Mouse (Mus musculus) CH12.LX (cell line): ENCODE data around the gene Tacr3. TPM values are rescaled to one million over a fixed set of nuclear protein-coding genes. Genes with fewer than 3 reads are reported as not detected.

ENCODE experiments used
- DNase-seq: peaks from one replicate; pipeline ENCODE4 v3.0.0-alpha.2; 2013; ENCODE audit errors: extremely low read depth
- H3K27ac ChIP-seq: 2 replicates; pipeline ENCODE4 v1.5.1; 2012; ENCODE audit warnings: low read depth, mild to moderate bottlenecking, control low read depth, moderate library complexity; ENCODE audit not compliant: insufficient read depth
- H3K27me3 ChIP-seq: replicated peaks from 2 replicates; pipeline ENCODE3; 2012; ENCODE audit warnings: inconsistent platforms
- H3K36me3 ChIP-seq, 2 experiments: replicated peaks in 1 of 2; 2 replicates each; pipeline versions ENCODE3 to v1.6.1; 2012; ENCODE audit warnings: inconsistent platforms in 1 of 2, low read length in 1 of 2, mild to moderate bottlenecking in 1 of 2, mixed read lengths in 1 of 2, moderate library complexity in 1 of 2; ENCODE audit not compliant: control insufficient read depth in 1 of 2, insufficient read depth in 1 of 2
- H3K4me1 ChIP-seq, 2 experiments: 2 replicates each; pipeline ENCODE4 v1.6.1; 2012; ENCODE audit warnings: inconsistent platforms in 1 of 2, moderate library complexity in 1 of 2; ENCODE audit not compliant: insufficient read depth in 2 of 2, control insufficient read depth in 1 of 2
- H3K4me2 ChIP-seq: 2 replicates; pipeline ENCODE4 v1.6.1; 2012; ENCODE audit warnings: low read depth, mild to moderate bottlenecking, control low read depth; ENCODE audit not compliant: poor library complexity, insufficient read depth, severe bottlenecking
- H3K4me3 ChIP-seq, 3 experiments: fragments of 150-350 bp in 1 of 3; sonication (generic) in 1 of 3; replicated peaks in 1 of 3; 2 replicates each; pipeline versions ENCODE3 to v1.5.1; 2011 to 2012; ENCODE audit warnings: low read depth in 2 of 3, low read length in 2 of 3, mild to moderate bottlenecking in 2 of 3, moderate library complexity in 2 of 3, control low read depth in 1 of 3, improper control_type of control experiment in 1 of 3, inconsistent platforms in 1 of 3, mixed read lengths in 1 of 3; ENCODE audit not compliant: poor library complexity in 1 of 3
- H3K79me2 ChIP-seq: replicated peaks from 2 replicates; pipeline ENCODE4 v1.6.1; 2012; ENCODE audit warnings: mild to moderate bottlenecking, moderate library complexity; ENCODE audit not compliant: control insufficient read depth, poor library complexity, insufficient read depth, severe bottlenecking; ENCODE audit errors: extremely low read depth
- H3K9ac ChIP-seq: 2 replicates; pipeline ENCODE4 v1.6.1; 2012; ENCODE audit warnings: low read depth, mild to moderate bottlenecking, control low read depth, moderate library complexity; ENCODE audit not compliant: insufficient read depth
- H3K9me3 ChIP-seq: replicated peaks from 2 replicates; pipeline ENCODE3; 2012; ENCODE audit warnings: low read length, inconsistent platforms, mixed read lengths
- CHD2 ChIP-seq: IDR thresholded peaks from 2 replicates; pipeline ENCODE4 v1.6.1; 2011; ENCODE audit warnings: low read length, improper control_type of control experiment
- CTCF ChIP-seq, 2 experiments: IDR thresholded peaks in 1 of 2; conservative IDR thresholded peaks in 1 of 2; 2 replicates each; pipeline ENCODE4 v1.5.1; 2011 to 2012; ENCODE audit warnings: low read depth in 2 of 2, low read length in 2 of 2, improper control_type of control experiment in 1 of 2, inconsistent platforms in 1 of 2, mild to moderate bottlenecking in 1 of 2, moderate library complexity in 1 of 2
- E2F4 ChIP-seq: IDR thresholded peaks from 2 replicates; pipeline ENCODE4 v1.6.1; 2011; ENCODE audit warnings: low read depth, low read length, improper control_type of control experiment; ENCODE audit not compliant: insufficient replicate concordance
- EP300 ChIP-seq: IDR thresholded peaks from 2 replicates; pipeline ENCODE4 v1.6.1; 2011; ENCODE audit warnings: low read length, improper control_type of control experiment
- HCFC1 ChIP-seq: IDR thresholded peaks from 2 replicates; pipeline ENCODE4 v1.6.1; 2012; ENCODE audit warnings: low read depth, mild to moderate bottlenecking, inconsistent platforms, low read length, improper control_type of control experiment
- IRF4 ChIP-seq: IDR thresholded peaks from 2 replicates; pipeline ENCODE4 v1.6.1; 2014; ENCODE audit warnings: low read depth, mild to moderate bottlenecking, inconsistent platforms, low read length, improper control_type of control experiment
- JUN ChIP-seq: IDR thresholded peaks from 2 replicates; pipeline ENCODE4 v1.6.1; 2011; ENCODE audit warnings: low read depth, mild to moderate bottlenecking, low read length, improper control_type of control experiment, moderate library complexity; ENCODE audit not compliant: insufficient read depth
- JUND ChIP-seq: conservative IDR thresholded peaks from 2 replicates; pipeline ENCODE4 v1.6.1; 2011; ENCODE audit warnings: low read depth, low read length, improper control_type of control experiment
- KAT2A ChIP-seq: IDR thresholded peaks from 2 replicates; pipeline ENCODE4 v1.6.1; 2012; ENCODE audit warnings: low read length, improper control_type of control experiment, inconsistent platforms; ENCODE audit not compliant: insufficient replicate concordance
- MAFK ChIP-seq: IDR thresholded peaks from 2 replicates; pipeline ENCODE4 v1.6.1; 2011; ENCODE audit warnings: low read length, improper control_type of control experiment; ENCODE audit not compliant: insufficient replicate concordance
- MAX ChIP-seq: IDR thresholded peaks from 2 replicates; pipeline ENCODE4 v1.6.1; 2011; ENCODE audit warnings: low read length, improper control_type of control experiment
- MAZ ChIP-seq: IDR thresholded peaks from 2 replicates; pipeline ENCODE4 v1.6.1; 2012; ENCODE audit warnings: low read depth, mild to moderate bottlenecking, inconsistent platforms, low read length, improper control_type of control experiment, moderate library complexity
- MEF2A ChIP-seq: IDR thresholded peaks from 2 replicates; pipeline ENCODE4 v1.6.1; 2014; ENCODE audit warnings: low read depth, mild to moderate bottlenecking, inconsistent platforms, low read length, improper control_type of control experiment, borderline replicate concordance
- MYC ChIP-seq: IDR thresholded peaks from 2 replicates; pipeline ENCODE4 v1.6.1; 2011; ENCODE audit warnings: low read depth, mild to moderate bottlenecking, improper control_type of control experiment, low read length
- NELFE ChIP-seq: IDR thresholded peaks from 2 replicates; pipeline ENCODE4 v1.6.1; 2011; ENCODE audit warnings: low read depth, low read length, improper control_type of control experiment
- POLR2A ChIP-seq: IDR thresholded peaks from 2 replicates; pipeline ENCODE4 v1.6.1; 2011; ENCODE audit warnings: low read depth, mild to moderate bottlenecking, improper control_type of control experiment, low read length
- RAD21 ChIP-seq: IDR thresholded peaks from 2 replicates; pipeline ENCODE4 v1.6.1; 2011; ENCODE audit warnings: low read depth, mild to moderate bottlenecking, low read length, improper control_type of control experiment, moderate library complexity
- RCOR1 ChIP-seq: conservative IDR thresholded peaks from 2 replicates; pipeline ENCODE4 v1.6.1; 2012; ENCODE audit warnings: low read depth, mild to moderate bottlenecking, inconsistent platforms, low read length, improper control_type of control experiment
- SMC3 ChIP-seq: IDR thresholded peaks from 2 replicates; pipeline ENCODE4 v1.6.1; 2011; ENCODE audit warnings: low read depth, low read length, improper control_type of control experiment
- TBP ChIP-seq: conservative IDR thresholded peaks from 2 replicates; pipeline ENCODE4 v1.6.1; 2011; ENCODE audit warnings: low read depth, low read length, improper control_type of control experiment
- UBTF ChIP-seq: IDR thresholded peaks from 2 replicates; pipeline ENCODE4 v1.6.1; 2012; ENCODE audit warnings: low read depth, mild to moderate bottlenecking, inconsistent platforms, low read length, improper control_type of control experiment, moderate library complexity
- USF1 ChIP-seq: IDR thresholded peaks from 2 replicates; pipeline ENCODE4 v1.6.1; 2014; ENCODE audit warnings: low read depth, mild to moderate bottlenecking, inconsistent platforms, low read length, improper control_type of control experiment
- USF2 ChIP-seq: conservative IDR thresholded peaks from 2 replicates; pipeline ENCODE4 v1.6.1; 2011; ENCODE audit warnings: low read depth, low read length, improper control_type of control experiment
- ZC3H11A ChIP-seq: IDR thresholded peaks from 2 replicates; pipeline ENCODE4 v1.6.1; 2012; ENCODE audit warnings: low read depth, mild to moderate bottlenecking, inconsistent platforms, low read length, improper control_type of control experiment
- ZKSCAN1 ChIP-seq: IDR thresholded peaks from 2 replicates; pipeline ENCODE4 v1.6.1; 2012; ENCODE audit warnings: low read depth, inconsistent platforms, low read length, improper control_type of control experiment, borderline replicate concordance
- ZMIZ1 ChIP-seq: IDR thresholded peaks from 2 replicates; pipeline ENCODE4 v1.6.1; 2012; ENCODE audit warnings: low read depth, mild to moderate bottlenecking, inconsistent platforms, low read length, improper control_type of control experiment
- dilution Hi-C: fragments of 300-500 bp; cut with MboI; formaldehyde crosslinking; loops from 2 replicates; pipeline ENCODE4 v1.14.3; 2020; ENCODE audit warnings: low sequenced_read_pairs; ENCODE audit not compliant: extremely low pct_unique_long_range_greater_than_20kb, extremely low pct_ligation_motif_present
- in situ Hi-C: fragments of 300-500 bp; cut with MboI; formaldehyde crosslinking; loops from 3 replicates; pipeline ENCODE4 v1.14.3; 2019; ENCODE audit warnings: low sequenced_read_pairs, low pct_ligation_motif_present, low pct_unique_long_range_greater_than_20kb, mixed read lengths
- polyA plus RNA-seq: library from polyadenylated mRNA; unstranded; fragments of >175 nt; gene quantifications from 2 replicates; pipeline ENCODE4 v1.2.1, GENCODE M21; 2012; ENCODE audit warnings: low read depth; ENCODE audit not compliant: insufficient read length
- total RNA-seq, 2 experiments: library from RNA; depleted of rRNA; stranded (reverse); fragments of 300-350 nt in 1 of 2; fragments of >200 nt in 1 of 2; gene quantifications; 2 replicates each; pipeline ENCODE4 v1.2.3; 2012 to 2014

The Tacr3 gene
- total and polyA plus RNA-seq, 3 experiments: not detected

DNA sequence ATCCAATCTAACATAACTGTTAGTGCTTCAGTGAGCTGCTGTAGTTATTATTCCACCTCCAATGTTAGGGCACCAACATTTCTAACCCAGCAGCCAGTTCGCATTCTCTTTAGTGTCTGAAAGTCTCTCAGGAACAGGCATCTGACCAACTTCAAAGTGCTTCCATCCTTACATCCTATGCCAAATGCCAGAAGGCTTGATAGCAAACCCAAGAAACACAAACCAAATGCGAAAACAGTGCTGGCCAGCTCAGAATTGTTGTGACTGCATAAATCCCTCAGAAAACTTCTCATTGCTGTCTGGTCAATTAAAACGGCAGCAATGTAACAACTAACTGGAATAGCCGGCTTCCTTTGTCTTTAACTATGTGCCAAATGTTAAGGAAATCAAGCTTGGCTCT, 106.7 kb downstream of the Tacr3 start:
- Histone ChIP-seq H3K4me3 (no peak overlapping the region), H3K4me1 (peaks cover 0 to 10% of the 10 kb centered on the region in 2 experiments; a peak in 2 of 4 replicates), H3K9me3 (no peaks in the 10 kb centered on the region), H3K9ac (no peak overlapping the region), H3K27me3 (no peaks in the 10 kb centered on the region), H3K27ac (no peak overlapping the region), H3K79me2 (no peaks in the 10 kb centered on the region), H3K4me2 (no peak overlapping the region), H3K36me3 (no peaks in the 10 kb centered on the region)
- no peak for DNase-seq
- TF ChIP-seq CHD2: no peak
- TF ChIP-seq IRF4: no peak
- no peak for TF ChIP-seq TBP
- no peak for TF ChIP-seq ZC3H11A
- no peak for TF ChIP-seq NELFE
- TF ChIP-seq POLR2A: no peak
- TF ChIP-seq UBTF: no peak
- TF ChIP-seq USF1: no peak
- no peak for TF ChIP-seq ZMIZ1
- dilution Hi-C loops (no loop called here), in situ Hi-C loops (no loop called here)

DNA sequence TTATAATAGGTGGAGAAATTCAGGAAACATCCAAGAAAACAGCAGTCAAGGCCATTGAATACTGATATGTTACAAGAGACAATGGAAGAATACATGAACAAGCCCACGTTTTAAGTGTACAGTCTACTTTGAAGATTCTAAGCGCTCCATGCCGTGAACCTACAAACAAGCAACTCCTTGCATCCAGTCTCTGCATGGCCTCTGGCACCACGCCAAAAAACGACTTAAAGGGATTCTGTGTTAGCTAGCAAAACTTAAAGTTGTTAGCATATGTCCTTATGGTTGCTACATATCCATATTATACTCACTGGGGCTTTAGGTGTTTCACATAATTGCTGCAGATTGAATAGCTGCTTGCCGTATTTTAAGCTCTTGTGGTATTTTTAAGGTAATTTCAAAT, 134.7 kb downstream of the Tacr3 start:
- H3K4me2 ChIP-seq: no peak overlapping the region
- dilution Hi-C loops: no loop called here
- H3K4me1 ChIP-seq: peaks cover 0 to 2% of the 10 kb centered on the region in 2 experiments; a peak in 1 of 4 replicates
- H3K27ac ChIP-seq: no peak overlapping the region
- H3K9ac ChIP-seq: no peak overlapping the region
- H3K79me2 ChIP-seq: no peaks in the 10 kb centered on the region
- no peak for DNase-seq
- H3K36me3 ChIP-seq: no peaks in the 10 kb centered on the region
- no peak overlapping the region for H3K4me3 ChIP-seq
- in situ Hi-C loops: no loop called here
- no peaks in the 10 kb centered on the region for H3K27me3 ChIP-seq
- H3K9me3 ChIP-seq: no peaks in the 10 kb centered on the region
- TF ChIP-seq POLR2A (no peak), E2F4 (no peak), ZKSCAN1 (no peak), EP300 (no peak), TBP (no peak), MEF2A (no peak), CHD2 (no peak), ZC3H11A (no peak), MYC (no peak)

DNA sequence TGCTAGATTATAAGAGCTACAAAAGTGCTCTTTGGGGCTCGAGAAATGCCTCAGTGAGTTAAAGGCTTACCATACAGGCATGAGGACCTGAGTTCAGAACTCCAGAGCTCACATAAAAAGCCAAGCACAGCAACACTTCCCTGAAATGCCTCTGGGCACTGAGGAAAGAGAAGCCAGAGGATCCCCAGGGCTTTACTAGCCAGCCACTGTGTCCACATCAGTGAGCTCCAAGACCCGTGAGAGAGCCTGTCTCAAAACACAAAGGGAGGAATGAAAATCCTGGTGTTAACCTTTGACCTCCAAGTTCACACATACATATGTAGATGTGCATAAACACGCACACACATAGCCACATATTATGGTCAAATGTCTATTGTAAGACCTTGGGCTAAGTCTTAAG, 150.1 kb downstream of the Tacr3 start:
- Histone ChIP-seq H3K79me2 (no peaks in the 10 kb centered on the region), H3K36me3 (no peaks in the 10 kb centered on the region), H3K4me3 (no peak overlapping the region), H3K4me2 (no peak overlapping the region), H3K27me3 (no peaks in the 10 kb centered on the region), H3K9ac (no peak overlapping the region), H3K27ac (no peak overlapping the region), H3K4me1 (no peaks in the 10 kb centered on the region), H3K9me3 (no peaks in the 10 kb centered on the region)
- no peak for DNase-seq
- dilution Hi-C loops: no loop called here
- in situ Hi-C loops: no loop called here
- no peak for TF ChIP-seq IRF4
- no peak for TF ChIP-seq RAD21
- no peak for TF ChIP-seq RCOR1
- TF ChIP-seq SMC3: no peak
- no peak for TF ChIP-seq CTCF (conservative IDR thresholded peaks at IDR 0.05 in 1 of 2, IDR thresholded peaks at IDR 0.05 in 1 of 2; ENCODE audit: low read depth in 2 of 2, low read length in 2 of 2)
- no peak for TF ChIP-seq ZC3H11A
- no peak for TF ChIP-seq MAFK
- TF ChIP-seq KAT2A: no peak
- no peak for TF ChIP-seq HCFC1
- no peak for TF ChIP-seq MAZ
- no peak for TF ChIP-seq JUND
- TF ChIP-seq JUN: no peak
- no peak for TF ChIP-seq USF1
- no peak for TF ChIP-seq E2F4
- TF ChIP-seq MEF2A: no peak
- TF ChIP-seq MAX: no peak
- no peak for TF ChIP-seq USF2
